Mouse (Mus musculus): ENCODE measurements around the gene Pkp1. TPM values are rescaled to one million over a fixed set of nuclear protein-coding genes. Genes with fewer than 3 reads are reported as not detected.

The Pkp1 gene
- polyA plus RNA-seq, 1 experiment: not detected

GRCm38 (mm10) chr1:135834206-135834859 is 84.7 kb downstream of the Pkp1 start:
- TF ChIP-seq GATA1 (IDR thresholded peaks at IDR 0.05; ENCODE audit: low read length): no peak

GRCm38 (mm10) chr1:135828918-135829317 is 90.1 kb downstream of the Pkp1 start:
- TF ChIP-seq GATA1 (IDR thresholded peaks at IDR 0.05; ENCODE audit: low read length): no peak

DNA sequence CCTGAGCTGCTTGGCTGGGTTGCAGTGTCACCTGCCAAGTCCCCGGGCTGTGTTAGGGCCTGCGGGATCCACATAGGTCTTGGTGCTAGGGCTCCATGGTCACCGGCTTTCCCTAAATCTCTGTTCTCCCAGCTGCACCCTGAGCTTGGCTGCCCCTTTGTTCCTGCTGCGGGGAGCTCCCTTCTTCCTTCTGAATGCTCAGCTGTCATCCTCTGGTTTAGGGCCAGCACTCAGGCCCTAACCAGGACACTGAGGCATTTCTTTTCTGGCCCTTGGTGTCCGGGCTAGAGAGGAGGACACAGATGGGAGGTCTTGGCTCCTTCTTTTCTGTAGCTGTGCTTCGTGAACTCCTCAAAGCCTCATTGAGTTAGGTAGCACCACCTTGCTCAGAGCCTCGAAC is 97.2 kb downstream of the Pkp1 start:
- TF ChIP-seq GATA1 (IDR thresholded peaks at IDR 0.05; ENCODE audit: low read length): no peak

Other genes with a start within 250 kb of the Pkp1 start
- 0.17 and 0.29 TPM in 2 replicates for gene Csrp1, start 199.1 kb downstream of the Pkp1 start, polyA plus RNA-seq (2012)
- gene Phlda3, start 153.1 kb downstream of the Pkp1 start, polyA plus RNA-seq (2012): 46.8 and 53.6 TPM in 2 replicates
- gene Tnni1, start 139.8 kb downstream of the Pkp1 start, polyA plus RNA-seq (2012): 0.12 TPM in 1 of 2 replicates, not detected in the other
- not detected in 2 replicates for gene Lad1, start 100.6 kb downstream of the Pkp1 start, polyA plus RNA-seq (2012)
- not detected in 2 replicates for gene Tnnt2, start 82.9 kb downstream of the Pkp1 start, polyA plus RNA-seq (2012)
- not detected in 2 replicates for gene Igfn1, start 87.1 kb upstream of the Pkp1 start, polyA plus RNA-seq (2012)
- gene Tmem9, start 88.9 kb upstream of the Pkp1 start, polyA plus RNA-seq (2012): 69.9 and 94.1 TPM in 2 replicates
- 0.26 and 0.44 TPM in 2 replicates for gene Ascl5, start 131.6 kb upstream of the Pkp1 start, polyA plus RNA-seq (2012)
- gene Cacna1s, start 133.5 kb upstream of the Pkp1 start, polyA plus RNA-seq (2012): not detected in 2 replicates
- 31.1 and 33.0 TPM in 2 replicates for gene Kif21b, start 212.2 kb upstream of the Pkp1 start, polyA plus RNA-seq (2012)

All from G1E-ER4 (cell line).